Comparison of ENCODE assay signal across 24 mouse cellular contexts in the genomic region with DNA sequence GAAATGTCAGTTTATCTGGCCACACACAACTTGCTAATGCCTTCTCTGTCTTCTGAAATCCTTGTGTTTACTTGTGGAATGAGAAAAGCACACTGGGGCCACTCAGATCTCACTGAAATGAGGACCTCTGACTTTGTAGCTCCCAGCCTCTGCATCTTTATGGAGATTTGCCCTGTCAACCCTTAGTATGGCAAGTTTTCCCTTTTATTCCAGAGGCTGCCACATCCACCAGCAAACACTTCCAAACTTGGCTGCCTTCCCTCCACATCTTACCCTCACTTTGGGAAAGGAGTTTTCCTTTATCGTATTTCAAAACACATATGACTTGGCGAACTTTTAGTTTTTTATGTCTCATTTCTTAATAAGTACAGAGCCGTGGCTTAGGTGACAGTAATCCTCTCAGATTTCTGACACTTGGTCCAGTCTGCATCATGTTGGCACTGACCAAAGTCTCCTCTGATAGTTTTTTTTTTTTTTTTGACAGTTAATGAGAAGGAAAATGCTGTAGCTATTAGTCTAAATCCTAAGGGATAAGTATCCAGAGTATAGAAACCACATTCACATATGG.
A peak's percentile ranks its signal among the peaks of the same experiment; 100 is the strongest.
DNase-seq lines count a peak whose midpoint lies in the region; ATAC-seq and TF ChIP-seq lines count a peak whose summit lies in the region.
"Had no signal": no experiment of that assay in that cellular context is flagged by ENCODE, and none has a peak within 500 bp of the region (broad histone marks: within the 10 kb centered on the region; RNA-seq: fewer than 3 reads in every experiment).

No protein-coding gene starts in this region.

- peak; percentile 24; the same call in 1 of the 2 replicates for ATAC-seq in limb, embryonic 13.5 days (ENCODE audit: low FRiP score, low read depth)
- ATAC-seq in lung, embryonic 16.5 days (ENCODE audit: low read depth), result peak; percentile 61
- no peak for ATAC-seq in midbrain, embryonic 11.5 days (ENCODE audit: low FRiP score)
- ATAC-seq in midbrain, embryonic 15.5 days (replicated peaks), result no peak
- ATAC-seq: CD4-positive, CD25-positive, alpha-beta regulatory T cell, adult 4 months; forebrain, embryonic 15.5 days had no signal

- no peak for TF ChIP-seq POLR2A in myocyte (IDR thresholded peaks at IDR 0.05; ENCODE audit: insufficient read length, low read depth)

- H3K4me1 ChIP-seq in limb, embryonic 13.5 days, result peaks cover 13% of the 10 kb centered on the region
- H3K4me1 ChIP-seq in limb, embryonic 10.5 days, result peaks cover 8% of the 10 kb centered on the region; the same call in 1 of the 2 replicates
- H3K4me1 ChIP-seq in lung, embryonic 16.5 days (replicated peaks; ENCODE audit: control insufficient read depth, insufficient read depth, low read length), result peaks cover 3% of the 10 kb centered on the region; the same call in 1 of the 2 replicates
- no peaks in the 10 kb centered on the region for H3K4me1 ChIP-seq in midbrain, embryonic 11.5 days (ENCODE audit: control insufficient read depth, insufficient read depth, low read length)
- no peaks in the 10 kb centered on the region for H3K4me1 ChIP-seq in midbrain, embryonic 15.5 days
- H3K4me1 ChIP-seq: embryonic facial prominence, embryonic 15.5 days; forebrain, embryonic 12.5 days; hindbrain, embryonic 12.5 days; hindbrain, embryonic 15.5 days had no signal

- 30% methylated on average over 3 of the region's 3 CpGs for WGBS in limb, embryonic 13.5 days
- WGBS in limb, embryonic 10.5 days, result 61% methylated on average over 3 of the region's 3 CpGs
- 43% methylated on average over 3 of the region's 3 CpGs for WGBS in lung, embryonic 16.5 days
- WGBS in midbrain, embryonic 11.5 days, result 84% methylated on average over 3 of the region's 3 CpGs
- WGBS in midbrain, embryonic 15.5 days, result 73% methylated on average over 3 of the region's 3 CpGs

- no peak overlapping the region for H3ac ChIP-seq in myocyte (ENCODE audit: control insufficient read depth, insufficient read length)

- no peak for DNase-seq in limb, embryonic 10.5 days (ENCODE audit: low spot score)
- DNase-seq in lung, adult 18-20 months, result no peak
- peak; percentile 77 for DNase-seq in midbrain, embryonic 11.5 days (ENCODE audit: low spot score, missing footprints)
- no peak for DNase-seq in left cerebral cortex, adult 2 months (ENCODE audit: extremely low spot score in 1 of 2, low spot score in 2 of 2)
- DNase-seq: adrenal gland, adult 2 months; adrenal gland, postnatal 14 days; cerebellum, adult 11 months; cerebellum, adult 2 months; cerebellum, adult 9-11 months; cerebellum, postnatal 25 days; gastrocnemius, postnatal 10 days; heart, adult 11 months had no signal

- H3K4me2 ChIP-seq in limb, embryonic 13.5 days (replicated peaks), result no peak overlapping the region
- no peak overlapping the region for H3K4me2 ChIP-seq in lung, embryonic 16.5 days (ENCODE audit: low read depth, low read length)
- no peak overlapping the region for H3K4me2 ChIP-seq in midbrain, embryonic 11.5 days
- no peak overlapping the region for H3K4me2 ChIP-seq in midbrain, embryonic 15.5 days
- peak overlapping the region; percentile 32 for H3K4me2 ChIP-seq in myocyte (ENCODE audit: low read depth)
- H3K4me2 ChIP-seq: embryonic facial prominence, embryonic 15.5 days; forebrain, embryonic 12.5 days; forebrain, embryonic 15.5 days; heart, embryonic 11.5 days; hindbrain, embryonic 12.5 days; hindbrain, embryonic 15.5 days had no signal

- H3K27me3 ChIP-seq in limb, embryonic 13.5 days, result no peaks in the 10 kb centered on the region; the same call in 1 of the 2 replicates
- peaks cover 7% of the 10 kb centered on the region; the same call in 1 of the 2 replicates for H3K27me3 ChIP-seq in limb, embryonic 10.5 days (ENCODE audit: low read depth, poor library complexity, severe bottlenecking)
- H3K27me3 ChIP-seq in lung, embryonic 16.5 days (ENCODE audit: control insufficient read depth, insufficient read depth, low read depth, low read length), result no peaks in the 10 kb centered on the region
- no peaks in the 10 kb centered on the region for H3K27me3 ChIP-seq in midbrain, embryonic 11.5 days (ENCODE audit: control insufficient read depth, insufficient read depth, low read length)
- H3K27me3 ChIP-seq in midbrain, embryonic 15.5 days (replicated peaks), result no peaks in the 10 kb centered on the region
- H3K27me3 ChIP-seq in myocyte (ENCODE audit: control insufficient read depth, insufficient read depth, insufficient read length), result no peaks in the 10 kb centered on the region
- H3K27me3 ChIP-seq: embryonic facial prominence, embryonic 15.5 days; forebrain, embryonic 12.5 days; forebrain, embryonic 15.5 days; hindbrain, embryonic 12.5 days; hindbrain, embryonic 15.5 days had no signal

- H3K9ac ChIP-seq in limb, embryonic 13.5 days, result no peak overlapping the region
- H3K9ac ChIP-seq in lung, embryonic 16.5 days (ENCODE audit: low read length), result no peak overlapping the region
- no peak overlapping the region for H3K9ac ChIP-seq in midbrain, embryonic 11.5 days (ENCODE audit: low read length)
- H3K9ac ChIP-seq in midbrain, embryonic 15.5 days, result no peak overlapping the region
- H3K9ac ChIP-seq: embryonic facial prominence, embryonic 15.5 days; forebrain, embryonic 12.5 days; forebrain, embryonic 15.5 days; hindbrain, embryonic 12.5 days; hindbrain, embryonic 15.5 days had no signal

- TF ChIP-seq CTCF in left cerebral cortex, adult 2 months (IDR thresholded peaks at IDR 0.05), result no peak

- intact Hi-C loops in left cerebral cortex, adult 2 months (cut with DNase I), result no loop called here

- H3K36me3 ChIP-seq in limb, embryonic 13.5 days, result no peaks in the 10 kb centered on the region
- H3K36me3 ChIP-seq in limb, embryonic 10.5 days, result no peaks in the 10 kb centered on the region
- no peaks in the 10 kb centered on the region for H3K36me3 ChIP-seq in lung, embryonic 16.5 days (ENCODE audit: control insufficient read depth, insufficient read depth, low read length)
- H3K36me3 ChIP-seq in midbrain, embryonic 11.5 days (ENCODE audit: control insufficient read depth, insufficient read depth, low read length), result no peaks in the 10 kb centered on the region
- no peaks in the 10 kb centered on the region for H3K36me3 ChIP-seq in midbrain, embryonic 15.5 days (replicated peaks)
- no peaks in the 10 kb centered on the region for H3K36me3 ChIP-seq in myocyte (ENCODE audit: control insufficient read depth, insufficient read depth)
- H3K36me3 ChIP-seq: embryonic facial prominence, embryonic 15.5 days; forebrain, embryonic 12.5 days; forebrain, embryonic 15.5 days; hindbrain, embryonic 12.5 days; hindbrain, embryonic 15.5 days had no signal

- no peak overlapping the region for H3K4me3 ChIP-seq in limb, embryonic 13.5 days
- no peak overlapping the region for H3K4me3 ChIP-seq in limb, embryonic 10.5 days
- no peak overlapping the region for H3K4me3 ChIP-seq in lung, embryonic 16.5 days (ENCODE audit: low read length)
- no peak overlapping the region for H3K4me3 ChIP-seq in midbrain, embryonic 11.5 days (ENCODE audit: low read depth, low read length)
- no peak overlapping the region for H3K4me3 ChIP-seq in midbrain, embryonic 15.5 days
- H3K4me3 ChIP-seq in myocyte, result no peak overlapping the region
- H3K4me3 ChIP-seq in left cerebral cortex, adult 2 months, result no peak overlapping the region
- H3K4me3 ChIP-seq: embryonic facial prominence, embryonic 15.5 days; erythroblast, embryonic 14.5 days; forebrain, embryonic 12.5 days; forebrain, embryonic 15.5 days; hindbrain, embryonic 12.5 days; hindbrain, embryonic 15.5 days had no signal

- no peak overlapping the region for H3K27ac ChIP-seq in limb, embryonic 13.5 days
- H3K27ac ChIP-seq in limb, embryonic 10.5 days, result no peak overlapping the region
- H3K27ac ChIP-seq in lung, embryonic 16.5 days (ENCODE audit: low read length), result no peak overlapping the region; the same call in 1 of the 2 replicates
- no peak overlapping the region for H3K27ac ChIP-seq in midbrain, embryonic 11.5 days (ENCODE audit: low read depth, low read length)
- no peak overlapping the region for H3K27ac ChIP-seq in midbrain, embryonic 15.5 days
- no peak overlapping the region for H3K27ac ChIP-seq in left cerebral cortex, adult 2 months
- H3K27ac ChIP-seq: embryonic facial prominence, embryonic 15.5 days; forebrain, embryonic 12.5 days; forebrain, embryonic 15.5 days; hindbrain, embryonic 12.5 days; hindbrain, embryonic 15.5 days had no signal

- H3K9me3 ChIP-seq in limb, embryonic 13.5 days, result no peaks in the 10 kb centered on the region
- H3K9me3 ChIP-seq in limb, embryonic 10.5 days (replicated peaks), result no peaks in the 10 kb centered on the region
- H3K9me3 ChIP-seq in lung, embryonic 16.5 days (ENCODE audit: control insufficient read depth, low read length), result no peaks in the 10 kb centered on the region
- no peaks in the 10 kb centered on the region for H3K9me3 ChIP-seq in midbrain, embryonic 11.5 days (ENCODE audit: control insufficient read depth, low read length)
- no peaks in the 10 kb centered on the region for H3K9me3 ChIP-seq in midbrain, embryonic 15.5 days
- H3K9me3 ChIP-seq: embryonic facial prominence, embryonic 15.5 days; forebrain, embryonic 12.5 days; forebrain, embryonic 15.5 days; hindbrain, embryonic 12.5 days; hindbrain, embryonic 15.5 days had no signal

- H3K79me2 ChIP-seq in myocyte (ENCODE audit: control insufficient read depth, insufficient read depth), result no peaks in the 10 kb centered on the region

TF ChIP-seq in myocyte, 11 proteins besides CTCF, POLR2A, EP300 and RAD21:
- TF ChIP-seq TCF3 (IDR thresholded peaks at IDR 0.05; ENCODE audit: insufficient read length, low read depth) (no peak), REST (IDR thresholded peaks at IDR 0.05; ENCODE audit: insufficient read depth, insufficient read length) (no peak), E2F4 (IDR thresholded peaks at IDR 0.05; ENCODE audit: insufficient read depth) (no peak), CEBPB (IDR thresholded peaks at IDR 0.05; ENCODE audit: insufficient read depth, poor library complexity, severe bottlenecking) (no peak), MYOD1 (IDR thresholded peaks at IDR 0.05; ENCODE audit: control insufficient read depth in 1 of 3, insufficient read length in 2 of 3, low read depth in 2 of 3) (no peak), MAX (IDR thresholded peaks at IDR 0.05; ENCODE audit: low read depth) (no peak)

Comparison
In these comparisons a context has a peak if more than half of its experiments do, and no peak if none do; other contexts are left out.
1. ATAC-seq: peak in limb, embryonic 13.5 days (single experiment) and lung, embryonic 16.5 days (single experiment); none in midbrain, embryonic 11.5 days (single experiment) and midbrain, embryonic 15.5 days (single experiment).